Mouse (Mus musculus) adrenal gland (tissue): ENCODE data around the gene Trpc5.

ENCODE experiments used
- intact Hi-C: fragments of 180-260 bp; cut with DNase I; formaldehyde crosslinking; loops from one replicate; pipeline ENCODE4 v1.15.1; 2025

Gene Trpc5

GRCm38 (mm10) chrX:144337938-144338337 is 350.0 kb downstream of the Trpc5 start:
- intact Hi-C loops, result no loop called here

GRCm38 (mm10) chrX:144335332-144336015 is 352.5 kb downstream of the Trpc5 start:
- intact Hi-C loops, result no loop called here
